Mouse (Mus musculus): Measurements from ENCODE around the gene Ifngr2. TPM values are rescaled to one million over a fixed set of nuclear protein-coding genes. Genes with fewer than 3 reads are reported as not detected.

Ifngr2 gene
- polyA plus RNA-seq, 1 experiment: 162 TPM

- TF ChIP-seq CTCF (IDR thresholded peaks at IDR 0.05; ENCODE audit: extremely low read depth, insufficient read length, insufficient replicate concordance, low read depth, low read length) (no peak), POLR2A (IDR thresholded peaks at IDR 0.05; ENCODE audit: low read depth, low read length) (no peak)
- Histone ChIP-seq H3K4me1 (ENCODE audit: control insufficient read depth, insufficient read depth, insufficient read length, low read length) (no peaks in the 10 kb centered on the region), H3K4me3 (ENCODE audit: low read depth, low read length) (no peak overlapping the region), H3K27ac (ENCODE audit: insufficient read depth, low read depth, low read length) (no peak overlapping the region), H3K36me3 (ENCODE audit: control insufficient read depth, insufficient read depth, low read length) (peaks cover 54% of the 10 kb centered on the region), H3K27me3 (ENCODE audit: control insufficient read depth, insufficient read depth, low read length) (no peaks in the 10 kb centered on the region)
- 63% methylated on average over 2 of the region's 2 CpGs for WGBS
Observed at GRCm38 (mm10) chr16:91582307-91582706, 35.4 kb downstream of the Ifngr2 start.

GRCm38 (mm10) chr16:91585617-91586016 is 38.7 kb downstream of the Ifngr2 start:
- peaks cover 3% of the 10 kb centered on the region; the same call in 1 of the 2 replicates for H3K4me1 ChIP-seq (ENCODE audit: control insufficient read depth, insufficient read depth, insufficient read length, low read length)
- no peak overlapping the region for H3K27ac ChIP-seq (ENCODE audit: insufficient read depth, low read depth, low read length)
- WGBS: 92% methylated on average over 5 of the region's 5 CpGs
- no peak for TF ChIP-seq POLR2A (IDR thresholded peaks at IDR 0.05; ENCODE audit: low read depth, low read length)
- no peak overlapping the region for H3K4me3 ChIP-seq (ENCODE audit: low read depth, low read length)
- no peaks in the 10 kb centered on the region for H3K27me3 ChIP-seq (ENCODE audit: control insufficient read depth, insufficient read depth, low read length)
- peaks cover 38% of the 10 kb centered on the region for H3K36me3 ChIP-seq (ENCODE audit: control insufficient read depth, insufficient read depth, low read length)

GRCm38 (mm10) chr16:91586244-91586643 is 39.4 kb downstream of the Ifngr2 start:
- Histone ChIP-seq H3K4me1 (ENCODE audit: control insufficient read depth, insufficient read depth, insufficient read length, low read length) (peaks cover 4% of the 10 kb centered on the region; the same call in 1 of the 2 replicates), H3K4me3 (ENCODE audit: low read depth, low read length) (no peak overlapping the region), H3K27ac (ENCODE audit: insufficient read depth, low read depth, low read length) (no peak overlapping the region), H3K36me3 (ENCODE audit: control insufficient read depth, insufficient read depth, low read length) (peaks cover 32% of the 10 kb centered on the region), H3K27me3 (ENCODE audit: control insufficient read depth, insufficient read depth, low read length) (no peaks in the 10 kb centered on the region)
- TF ChIP-seq POLR2A (IDR thresholded peaks at IDR 0.05; ENCODE audit: low read depth, low read length) (no peak), CTCF (IDR thresholded peaks at IDR 0.05; ENCODE audit: extremely low read depth, insufficient read length, insufficient replicate concordance, low read depth, low read length) (no peak)
- 92% methylated on average over 6 of the region's 6 CpGs for WGBS

GRCm38 (mm10) chr16:91587730-91588453 is 41.0 kb downstream of the Ifngr2 start:
- TF ChIP-seq POLR2A (IDR thresholded peaks at IDR 0.05; ENCODE audit: low read depth, low read length): no peak
- no peak for TF ChIP-seq CTCF (IDR thresholded peaks at IDR 0.05; ENCODE audit: extremely low read depth, insufficient read length, insufficient replicate concordance, low read depth, low read length)
- H3K4me3 ChIP-seq (ENCODE audit: low read depth, low read length): no peak overlapping the region
- H3K27ac ChIP-seq (ENCODE audit: insufficient read depth, low read depth, low read length): no peak overlapping the region
- 51% methylated on average over 6 of the region's 6 CpGs for WGBS
- H3K27me3 ChIP-seq (ENCODE audit: control insufficient read depth, insufficient read depth, low read length): no peaks in the 10 kb centered on the region
- H3K36me3 ChIP-seq (ENCODE audit: control insufficient read depth, insufficient read depth, low read length): peaks cover 28% of the 10 kb centered on the region
- H3K4me1 ChIP-seq (ENCODE audit: control insufficient read depth, insufficient read depth, insufficient read length, low read length): peaks cover 6% of the 10 kb centered on the region; the same call in 1 of the 2 replicates

- no peak for TF ChIP-seq POLR2A (IDR thresholded peaks at IDR 0.05; ENCODE audit: low read depth, low read length)
- no peak for TF ChIP-seq CTCF (IDR thresholded peaks at IDR 0.05; ENCODE audit: extremely low read depth, insufficient read length, insufficient replicate concordance, low read depth, low read length)
- Histone ChIP-seq H3K4me1 (ENCODE audit: control insufficient read depth, insufficient read depth, insufficient read length, low read length) (peaks cover 6% of the 10 kb centered on the region; the same call in 1 of the 2 replicates), H3K27me3 (ENCODE audit: control insufficient read depth, insufficient read depth, low read length) (no peaks in the 10 kb centered on the region), H3K4me3 (ENCODE audit: low read depth, low read length) (no peak overlapping the region), H3K36me3 (ENCODE audit: control insufficient read depth, insufficient read depth, low read length) (peaks cover 26% of the 10 kb centered on the region), H3K27ac (ENCODE audit: insufficient read depth, low read depth, low read length) (no peak overlapping the region)
- 91% methylated on average over 3 of the region's 3 CpGs for WGBS
Observed at GRCm38 (mm10) chr16:91588703-91589102, 41.8 kb downstream of the Ifngr2 start.

- H3K4me3 ChIP-seq (ENCODE audit: low read depth, low read length): no peak overlapping the region
- TF ChIP-seq POLR2A (IDR thresholded peaks at IDR 0.05; ENCODE audit: low read depth, low read length) (no peak), CTCF (IDR thresholded peaks at IDR 0.05; ENCODE audit: extremely low read depth, insufficient read length, insufficient replicate concordance, low read depth, low read length) (no peak)
- H3K27me3 ChIP-seq (ENCODE audit: control insufficient read depth, insufficient read depth, low read length): no peaks in the 10 kb centered on the region
- H3K4me1 ChIP-seq (ENCODE audit: control insufficient read depth, insufficient read depth, insufficient read length, low read length): peaks cover 15% of the 10 kb centered on the region
- WGBS: 79% methylated on average over 8 of the region's 8 CpGs
- no peak overlapping the region for H3K27ac ChIP-seq (ENCODE audit: insufficient read depth, low read depth, low read length)
- H3K36me3 ChIP-seq (ENCODE audit: control insufficient read depth, insufficient read depth, low read length): peaks cover 3% of the 10 kb centered on the region; the same call in 1 of the 2 replicates
Observed at GRCm38 (mm10) chr16:91592162-91592561, 45.3 kb downstream of the Ifngr2 start.

GRCm38 (mm10) chr16:91593262-91593661 is 46.4 kb downstream of the Ifngr2 start:
- Histone ChIP-seq H3K27ac (ENCODE audit: insufficient read depth, low read depth, low read length) (no peak overlapping the region), H3K4me3 (ENCODE audit: low read depth, low read length) (no peak overlapping the region), H3K4me1 (ENCODE audit: control insufficient read depth, insufficient read depth, insufficient read length, low read length) (peaks cover 11% of the 10 kb centered on the region), H3K36me3 (ENCODE audit: control insufficient read depth, insufficient read depth, low read length) (peaks cover 3% of the 10 kb centered on the region; the same call in 1 of the 2 replicates), H3K27me3 (ENCODE audit: control insufficient read depth, insufficient read depth, low read length) (no peaks in the 10 kb centered on the region)
- WGBS: 69% methylated on average over 3 of the region's 3 CpGs
- no peak for TF ChIP-seq POLR2A (IDR thresholded peaks at IDR 0.05; ENCODE audit: low read depth, low read length)
- no peak for TF ChIP-seq CTCF (IDR thresholded peaks at IDR 0.05; ENCODE audit: extremely low read depth, insufficient read length, insufficient replicate concordance, low read depth, low read length)
